Mouse (Mus musculus): ENCODE results near the gene Vmn2r66. TPM values are rescaled to one million over a fixed set of nuclear protein-coding genes. Genes with fewer than 3 reads are reported as not detected.

Vmn2r66 gene
- not detected in 2 replicates for polyA plus RNA-seq (2015; fragmentation: Nextera tagmentation; extraction: Ambion mirVana)

- 81% methylated on average over 1 of the region's 1 CpGs for WGBS
- Histone ChIP-seq H3K4me1 (no peaks in the 10 kb centered on the region), H3K4me2 (no peak within 1 kb of the TSS), H3K36me3 (no peaks in the 10 kb centered on the region), H3K4me3 (replicated peaks) (no peak within 1 kb of the TSS), H3K9ac (no peak within 1 kb of the TSS), H3K27me3 (replicated peaks) (no peaks in the 10 kb centered on the region), H3K27ac (no peak within 1 kb of the TSS), H3K9me3 (no peaks in the 10 kb centered on the region)
- no peak for ATAC-seq (ENCODE audit: insufficient read depth, low FRiP score, low read depth)
Measured at GRCm38 (mm10) chr7:85012168-85012567, at the start of gene Vmn2r66. Gene Vmn2r66, minus strand, starts transcription at chr7:85012268.

- no peak for ATAC-seq (ENCODE audit: insufficient read depth, low FRiP score, low read depth)
- H3K27me3 ChIP-seq (replicated peaks): no peaks in the 10 kb centered on the region
- H3K27ac ChIP-seq: no peak overlapping the region
- H3K4me1 ChIP-seq: no peaks in the 10 kb centered on the region
- 61% methylated on average over 2 of the region's 2 CpGs for WGBS
- H3K9me3 ChIP-seq: no peaks in the 10 kb centered on the region
- H3K36me3 ChIP-seq: no peaks in the 10 kb centered on the region
- no peak overlapping the region for H3K9ac ChIP-seq
- no peak overlapping the region for H3K4me2 ChIP-seq
- H3K4me3 ChIP-seq (replicated peaks): no peak overlapping the region
Measured at GRCm38 (mm10) chr7:84996694-84997093, 15.4 kb downstream of the Vmn2r66 start.

- no peak within 1 kb of the TSS for H3K4me2 ChIP-seq
- H3K36me3 ChIP-seq: no peaks in the 10 kb centered on the region
- H3K9ac ChIP-seq: no peak within 1 kb of the TSS
- H3K4me1 ChIP-seq: no peaks in the 10 kb centered on the region
- WGBS: 53% methylated on average over 1 of the region's 1 CpGs
- H3K4me3 ChIP-seq (replicated peaks): no peak within 1 kb of the TSS
- no peaks in the 10 kb centered on the region for H3K27me3 ChIP-seq (replicated peaks)
- no peak within 1 kb of the TSS for H3K27ac ChIP-seq
- H3K9me3 ChIP-seq: no peaks in the 10 kb centered on the region
- no peak for ATAC-seq (ENCODE audit: insufficient read depth, low FRiP score, low read depth)
Measured at GRCm38 (mm10) chr7:84964015-84964414, 48.1 kb downstream of the Vmn2r66 start, which contains the start of gene Vmn2r65. Gene Vmn2r65, minus strand, starts transcription at chr7:84964115.

Other genes with a start within 250 kb of the Vmn2r66 start
- not detected in 2 replicates for gene Olfr291, start 158.7 kb downstream of the Vmn2r66 start, polyA plus RNA-seq (2015; fragmentation: Nextera tagmentation; extraction: Ambion mirVana)
- gene Vmn2r65, start 48.2 kb downstream of the Vmn2r66 start, polyA plus RNA-seq (2015; fragmentation: Nextera tagmentation; extraction: Ambion mirVana): not detected in 2 replicates
- not detected in 2 replicates for gene Vmn2r67, start 143.7 kb upstream of the Vmn2r66 start, polyA plus RNA-seq (2015; fragmentation: Nextera tagmentation; extraction: Ambion mirVana)
- gene Vmn2r68, start 225.5 kb upstream of the Vmn2r66 start, polyA plus RNA-seq (2015; fragmentation: Nextera tagmentation; extraction: Ambion mirVana): not detected in 2 replicates

Data from stomach, embryonic 15.5 days (tissue).